ENCODE assay signal across 8 mouse cellular contexts in the genomic region with DNA sequence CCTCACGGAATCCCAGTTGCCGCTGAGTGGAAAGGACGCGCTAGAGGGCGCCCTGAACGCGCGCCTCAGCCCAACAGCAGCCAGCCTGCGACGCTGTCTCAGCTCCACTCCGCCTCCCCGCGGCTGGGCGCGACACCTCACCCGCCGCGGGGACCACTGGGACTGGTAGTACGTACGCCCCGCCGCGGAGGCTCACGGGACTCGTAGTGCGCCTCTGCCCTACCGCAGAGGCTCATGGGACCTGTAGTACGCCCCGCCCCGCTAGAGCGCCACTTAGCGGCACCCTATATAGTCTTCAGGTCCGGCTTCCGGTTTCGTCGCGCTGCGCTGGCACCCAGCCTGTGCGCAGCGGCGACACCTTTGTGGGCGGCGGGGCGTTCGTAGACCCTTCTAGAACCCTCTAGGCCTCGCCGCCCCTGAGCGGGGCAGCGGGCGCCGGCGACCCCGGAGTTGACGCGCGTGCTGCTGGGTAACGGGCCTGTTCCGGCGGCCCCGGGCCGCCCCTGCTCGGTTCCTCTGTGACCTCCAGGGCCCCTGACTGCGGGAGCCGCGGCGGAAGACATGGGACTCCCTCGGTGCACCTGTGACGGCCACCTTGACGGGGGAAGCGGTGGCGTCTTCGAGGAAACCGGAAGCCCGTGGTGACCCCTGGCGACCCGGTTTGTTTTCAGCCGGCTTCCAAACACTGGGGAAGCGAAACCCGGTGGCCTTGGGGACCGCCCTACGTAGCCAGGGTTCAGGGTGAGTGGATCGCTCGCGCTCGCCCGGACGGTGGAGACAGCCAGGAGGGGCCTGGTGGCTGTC. TPM values are rescaled to one million over a fixed set of nuclear protein-coding genes. Genes with fewer than 3 reads are reported as not detected.
DNase-seq lines count a peak whose midpoint lies in the region; ATAC-seq lines count a peak whose summit lies in the region.

A gene (plus strand): TSS at position 282 of the 804 bp plus-strand sequence.

- no peaks in the 10 kb centered on the region for H3K9me3 ChIP-seq in forebrain, embryonic 14.5 days (replicated peaks; ENCODE audit: control insufficient read depth, low read length)
- H3K9me3 ChIP-seq in neural tube, embryonic 15.5 days (replicated peaks): no peaks in the 10 kb centered on the region

- ATAC-seq in forebrain, embryonic 14.5 days: peak; percentile 99
- peak; percentile 98 for ATAC-seq in neural tube, embryonic 15.5 days (ENCODE audit: low FRiP score)

- H3K4me1 ChIP-seq in forebrain, embryonic 14.5 days (ENCODE audit: control insufficient read depth, insufficient read depth, low read length): peaks cover 13% of the 10 kb centered on the region; the same call in 1 of the 2 replicates
- peaks cover 23% of the 10 kb centered on the region for H3K4me1 ChIP-seq in neural tube, embryonic 15.5 days

- under 1% methylated on average over 84 of the region's 87 CpGs for WGBS in forebrain, embryonic 14.5 days
- WGBS in neural tube, embryonic 15.5 days: under 1% methylated on average over 80 of the region's 87 CpGs

- H3K27me3 ChIP-seq in forebrain, embryonic 14.5 days (replicated peaks; ENCODE audit: control insufficient read depth, insufficient read depth, low read length): no peaks in the 10 kb centered on the region
- H3K27me3 ChIP-seq in neural tube, embryonic 15.5 days (replicated peaks): no peaks in the 10 kb centered on the region

- peak within 1 kb of the TSS; percentile 85 for H3K4me2 ChIP-seq in forebrain, embryonic 14.5 days (ENCODE audit: low read length)
- H3K4me2 ChIP-seq in neural tube, embryonic 15.5 days: peak within 1 kb of the TSS; percentile 73

- peak within 1 kb of the TSS; percentile 90 for H3K9ac ChIP-seq in forebrain, embryonic 14.5 days (ENCODE audit: low read length)
- H3K9ac ChIP-seq in neural tube, embryonic 15.5 days (replicated peaks): peak within 1 kb of the TSS; percentile 86

- H3K27ac ChIP-seq in forebrain, embryonic 14.5 days (ENCODE audit: low read depth, low read length): peak within 1 kb of the TSS; percentile 88
- peak within 1 kb of the TSS; percentile 96 for H3K27ac ChIP-seq in neural tube, embryonic 15.5 days (replicated peaks)

- peak; percentile 98 for DNase-seq in ES-CJ7 (ENCODE audit: low read depth, low spot score)
- DNase-seq in cerebellum, adult 11 months: peak; percentile 98
- DNase-seq in forebrain, embryonic 14.5 days (ENCODE audit: low spot score): peak; percentile 99
- peak; percentile 99 for DNase-seq in heart, postnatal 14 days
- DNase-seq in layer of hippocampus, adult 11-12 months (ENCODE audit: low spot score): peak; percentile 99
- DNase-seq in lung, adult 18-20 months: peak; percentile 98 to 99
- peak; percentile 99 for DNase-seq in testis, postnatal 14 days (ENCODE audit: low spot score)

- intact Hi-C loops in heart, postnatal 14 days (cut with DNase I): loop anchor here (5.0 kb wide), 1 partner anchor 112 kb away; a partner anchor contains a TSS

- peak within 1 kb of the TSS; percentile 82 for H3K4me3 ChIP-seq in forebrain, embryonic 14.5 days (ENCODE audit: low read depth, low read length)
- H3K4me3 ChIP-seq in neural tube, embryonic 15.5 days (replicated peaks): peak within 1 kb of the TSS; percentile 86

- no peaks in the 10 kb centered on the region for H3K36me3 ChIP-seq in forebrain, embryonic 14.5 days (ENCODE audit: control insufficient read depth, insufficient read depth, low read length)
- no peaks in the 10 kb centered on the region for H3K36me3 ChIP-seq in neural tube, embryonic 15.5 days

RNA-seq across cellular contexts. Expression of the gene that starts here (rescaled TPM):
- 76.7 and 88.1 TPM in 2 replicates for polyA plus RNA-seq in forebrain, embryonic 14.5 days (2014; fragmentation: Nextera tagmentation; extraction: Ambion mirVana)
- 10 to 100 TPM; 67.3 to 72.1 TPM for total RNA-seq in heart, postnatal 14 days (2021)
- polyA plus RNA-seq in neural tube, embryonic 15.5 days (2015; fragmentation: Nextera tagmentation; extraction: Ambion mirVana): 79.7 and 80.8 TPM in 2 replicates

Comparison
In these comparisons a context has a peak if more than half of its experiments do, and no peak if none do; other contexts are left out.
1. Peak in every context shown above with its lines: DNase-seq, ATAC-seq, H3K4me3 ChIP-seq and H3K27ac ChIP-seq.